Mouse (Mus musculus) adrenal gland, adult 18-20 months (tissue): ENCODE data around the gene Phf20. TPM values are rescaled to one million over a fixed set of nuclear protein-coding genes. Genes with fewer than 3 reads are reported as not detected.

Source experiments
- microRNA-seq, 2 experiments: library from miRNA; unstranded; fragments of <30 nt; microRNA quantifications; one replicate each; pipeline ENCODE4 v1.2.0; 2021; ENCODE audit warnings: borderline number of aligned reads in 2 of 2
- total RNA-seq, 2 experiments: library from RNA; stranded (reverse); gene quantifications; 1 replicate in 1 of 2; 2 replicates in 1 of 2; pipeline ENCODE4 v1.2.3; 2021

Gene Phf20
- total RNA-seq, 2 experiments from 2014 or later = 32.3 to 42.2 TPM

Small RNA genes lying within 50 kb of the gene (microRNA-seq; reads per million reads assigned to microRNA genes)
- gene Gm22759 = 0 reads per million in 2 experiments

Other genes with a start within 250 kb of the Phf20 start
- gene Cep250, start 240.0 kb upstream of the Phf20 start, total RNA-seq = 10 to 100 TPM in 1 of 2 experiments, 1 to 10 TPM in 1; 9.9 to 10.7 TPM
- gene 6430550D23Rik, start 188.5 kb upstream of the Phf20 start, total RNA-seq = 1 to 10 TPM; 1.2 to 2.0 TPM
- gene Ergic3, start 188.4 kb upstream of the Phf20 start, total RNA-seq = 100 to 1,000 TPM; 215 to 227 TPM
- not detected for gene Fer1l4, start 143.5 kb upstream of the Phf20 start, total RNA-seq
- 1 to 10 TPM; 4.2 to 9.3 TPM for gene Spag4, start 131.3 kb upstream of the Phf20 start, total RNA-seq
- gene Cpne1, start 84.5 kb upstream of the Phf20 start, total RNA-seq = 10 to 100 TPM; 36.1 to 37.2 TPM
- gene Rbm12, start 84.5 kb upstream of the Phf20 start, total RNA-seq = 10 to 100 TPM; 22.1 to 29.7 TPM
- gene Gm28036, start 69.4 kb upstream of the Phf20 start, total RNA-seq = 10 to 100 TPM; 25.4 to 28.6 TPM
- 100 to 1,000 TPM; 346 to 350 TPM for gene Romo1, start 52.4 kb upstream of the Phf20 start, total RNA-seq
- gene Nfs1, start 52.3 kb upstream of the Phf20 start, total RNA-seq = 10 to 100 TPM; 80.4 to 90.4 TPM
- gene Rbm39, start 16.2 kb upstream of the Phf20 start, total RNA-seq = 100 to 1,000 TPM; 283 to 382 TPM
- 1 to 10 TPM; 2.3 to 3.5 TPM for gene Cnbd2, start 115.8 kb downstream of the Phf20 start, total RNA-seq
- 100 to 1,000 TPM; 102 to 113 TPM for gene Scand1, start 116.2 kb downstream of the Phf20 start, total RNA-seq
- gene Epb41l1, start 224.4 kb downstream of the Phf20 start, total RNA-seq = 10 to 100 TPM; 67.0 to 75.9 TPM